Mouse (Mus musculus) stomach, embryonic 14.5 days (tissue): ENCODE data around the gene Kcns1. TPM values are rescaled to one million over a fixed set of nuclear protein-coding genes. Genes with fewer than 3 reads are reported as not detected.
A peak's percentile ranks its signal among the peaks of the same experiment; 100 is the strongest.

Source experiments
- ATAC-seq: fragments of 200-750 bp; cut with Nextera tagmentation; 2 replicates; pipeline ENCODE4 v1.8.0; 2017; ENCODE audit warnings: low read depth, moderate TSS enrichment; ENCODE audit not compliant: insufficient number of reproducible peaks, insufficient read depth, low FRiP score
- H3K27ac ChIP-seq: fragments of 300-500 bp; sonication (generic); 2 replicates; pipeline ENCODE4 v1.5.1; 2014; ENCODE audit warnings: mild to moderate bottlenecking, low read length, moderate library complexity, mixed read lengths
- H3K27me3 ChIP-seq: fragments of 300-500 bp; sonication (generic); 2 replicates; pipeline ENCODE4 v1.6.1; 2014; ENCODE audit warnings: low read length, control low read depth, mixed read lengths; ENCODE audit not compliant: control insufficient read depth, insufficient read depth
- H3K36me3 ChIP-seq: fragments of 300-500 bp; sonication (generic); 2 replicates; pipeline ENCODE4 v1.6.1; 2014; ENCODE audit warnings: mild to moderate bottlenecking, control low read depth, low read length, moderate library complexity, mixed read lengths; ENCODE audit not compliant: control insufficient read depth, insufficient read depth
- H3K4me1 ChIP-seq: fragments of 300-500 bp; sonication (generic); 2 replicates; pipeline ENCODE4 v1.6.1; 2014; ENCODE audit warnings: low read length, control low read depth, mixed read lengths; ENCODE audit not compliant: control insufficient read depth, insufficient read depth
- H3K4me2 ChIP-seq: fragments of 300-500 bp; sonication (generic); replicated peaks from 2 replicates; pipeline ENCODE4 v1.6.1; 2014; ENCODE audit warnings: low read depth, low read length, control low read depth
- H3K4me3 ChIP-seq: fragments of 300-500 bp; sonication (generic); 2 replicates; pipeline ENCODE4 v1.5.1; 2014; ENCODE audit warnings: low read depth, low read length, control low read depth
- H3K9ac ChIP-seq: fragments of 300-500 bp; sonication (generic); replicated peaks from 2 replicates; pipeline ENCODE4 v1.6.1; 2014; ENCODE audit warnings: low read depth, mild to moderate bottlenecking, control low read depth, low read length, moderate library complexity, mixed read lengths
- H3K9me3 ChIP-seq: fragments of 300-500 bp; sonication (generic); 2 replicates; pipeline ENCODE4 v1.6.1; 2016; ENCODE audit warnings: low read depth, low read length, control low read depth; ENCODE audit not compliant: control insufficient read depth
- WGBS: fragments of 180-500 bp; shearing (Covaris S2); extraction: QIAGEN DNeasy Blood & Tissue Kit; methylation state at CpG from one replicate; pipeline ENCODE4 v1.1.7; 2014; 5-methylcytosine and 5-hydroxymethylcytosine counted together
- polyA plus RNA-seq: library from polyadenylated mRNA; unstranded; fragments of >200 nt; fragmentation: Nextera tagmentation; extraction: Ambion mirVana; gene quantifications from 2 replicates; pipeline ENCODE4 v1.2.1, GENCODE M21; 2014

Kcns1 gene
- polyA plus RNA-seq, 1 experiment from 2014 or later: 0.14 TPM

DNA sequence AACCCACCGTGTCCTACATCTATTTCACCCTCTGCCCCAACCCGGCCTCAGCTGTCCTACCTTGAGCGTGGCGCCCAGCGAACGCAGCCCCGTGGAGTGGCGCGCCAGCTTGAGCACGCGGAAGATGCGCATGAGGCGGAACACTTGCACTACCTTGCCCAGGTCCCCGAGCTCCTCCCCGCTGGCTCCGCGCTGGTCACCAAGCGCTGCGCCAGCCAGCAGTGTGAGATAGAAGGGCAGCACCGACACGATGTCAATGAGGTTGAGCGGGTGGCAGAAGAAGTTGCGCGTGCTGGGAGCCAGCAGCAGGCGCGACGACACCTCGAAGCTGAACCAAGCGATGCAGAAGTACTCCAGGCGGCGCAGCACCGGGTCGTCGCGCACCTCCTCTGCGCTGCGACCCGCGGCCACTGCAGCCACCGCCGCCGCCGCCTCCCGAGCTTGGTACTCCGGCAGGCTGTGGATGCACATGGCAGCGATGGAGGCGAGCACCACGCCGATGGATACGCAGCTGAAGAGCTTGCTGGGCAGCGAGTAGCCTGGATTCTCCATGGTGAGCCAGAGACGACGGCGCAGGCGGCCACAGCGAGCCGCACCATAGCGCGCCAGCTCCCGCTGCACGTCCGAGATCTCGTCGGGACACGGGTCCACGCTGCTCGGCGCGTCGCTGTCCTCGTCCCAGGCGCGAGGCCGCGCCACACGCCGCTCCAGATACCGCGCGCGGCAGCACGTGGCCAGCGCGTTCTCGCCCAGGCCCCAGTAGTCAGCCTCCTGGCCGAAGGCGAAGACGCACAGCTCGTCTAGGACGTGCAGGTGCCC lies 3.0 kb downstream of the Kcns1 start:
- Histone ChIP-seq H3K27ac (no peak overlapping the region), H3K36me3 (no peaks in the 10 kb centered on the region), H3K4me1 (peaks cover 9% of the 10 kb centered on the region), H3K9ac (no peak overlapping the region), H3K4me3 (peak overlapping the region; percentile 32), H3K4me2 (peak overlapping the region; percentile 55), H3K27me3 (peaks cover 47% of the 10 kb centered on the region), H3K9me3 (no peaks in the 10 kb centered on the region)
- ATAC-seq: no peak; the same call in 1 of the 2 replicates
- WGBS: 9% methylated on average over 83 of the region's 90 CpGs

GRCm38 (mm10) chr2:164164941-164165340 lies 6.0 kb downstream of the Kcns1 start:
- Histone ChIP-seq H3K9ac (no peak overlapping the region), H3K36me3 (no peaks in the 10 kb centered on the region), H3K4me3 (no peak overlapping the region), H3K4me2 (no peak overlapping the region), H3K27ac (no peak overlapping the region), H3K9me3 (no peaks in the 10 kb centered on the region), H3K27me3 (peaks cover 30% of the 10 kb centered on the region), H3K4me1 (peaks cover 11% of the 10 kb centered on the region)
- no peak for ATAC-seq
- 91% methylated on average over 5 of the region's 5 CpGs for WGBS

DNA sequence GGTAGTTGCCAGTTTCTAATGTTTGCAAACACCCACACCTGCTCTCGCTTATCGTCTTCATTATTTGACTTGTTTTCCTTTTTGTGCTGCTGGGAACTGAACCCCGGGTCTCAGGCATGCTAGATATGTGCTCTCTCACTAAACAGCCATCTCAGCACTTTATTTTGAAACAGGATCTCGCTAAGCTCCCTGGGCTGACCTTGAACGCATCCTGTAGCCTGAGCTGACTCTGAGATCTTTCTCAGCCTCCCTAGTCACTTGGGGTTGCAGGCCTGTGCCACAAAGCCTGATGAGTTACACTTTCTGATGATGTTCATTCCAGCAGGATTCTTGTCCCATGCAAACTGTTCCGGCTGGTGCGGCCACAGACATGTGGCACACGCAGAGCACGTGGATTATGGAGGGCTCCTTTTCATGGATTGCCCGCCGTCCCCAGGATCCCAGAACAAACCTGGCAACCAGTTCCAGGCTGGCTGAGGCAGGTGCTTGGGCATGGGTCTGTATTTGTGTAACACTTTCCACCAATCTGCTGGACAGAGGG lies 9.3 kb downstream of the Kcns1 start:
- WGBS: 68% methylated on average over 11 of the region's 11 CpGs
- no peaks in the 10 kb centered on the region for H3K9me3 ChIP-seq
- no peak for ATAC-seq
- no peak overlapping the region for H3K4me3 ChIP-seq
- H3K27ac ChIP-seq: no peak overlapping the region
- 0 out of 2 replicates have a peak, but pooled peaks cover 3% of the 10 kb centered on the region for H3K27me3 ChIP-seq
- H3K9ac ChIP-seq: no peak overlapping the region
- H3K36me3 ChIP-seq: no peaks in the 10 kb centered on the region
- no peak overlapping the region for H3K4me2 ChIP-seq
- H3K4me1 ChIP-seq: 0 out of 2 replicates have a peak, but pooled peaks cover 2% of the 10 kb centered on the region

DNA sequence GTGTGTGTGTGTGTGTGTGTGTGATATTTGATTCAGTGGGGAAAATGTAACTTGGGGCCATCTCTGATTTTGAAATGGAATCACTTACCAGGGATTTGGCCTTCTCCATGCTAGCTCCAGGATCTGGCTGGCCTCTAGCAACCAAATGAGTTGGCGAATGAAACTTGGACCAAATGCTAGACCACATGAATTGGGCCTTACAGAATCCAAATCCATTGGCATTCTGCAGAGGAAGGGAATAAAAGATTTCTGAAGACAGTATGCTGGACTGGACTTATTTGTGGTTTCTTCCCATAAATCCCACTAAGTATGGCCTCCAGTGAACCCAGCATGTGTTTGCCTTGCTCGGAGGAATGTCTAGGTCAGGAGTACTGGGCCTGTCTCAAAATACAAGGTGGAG lies 12.1 kb downstream of the Kcns1 start:
- Histone ChIP-seq H3K4me1 (0 out of 2 replicates have a peak, but pooled peaks cover 2% of the 10 kb centered on the region), H3K36me3 (peaks cover under 1% of the 10 kb centered on the region), H3K27ac (no peak overlapping the region), H3K9ac (no peak overlapping the region), H3K9me3 (no peaks in the 10 kb centered on the region), H3K4me2 (no peak overlapping the region), H3K4me3 (no peak overlapping the region), H3K27me3 (no peaks in the 10 kb centered on the region)
- ATAC-seq: no peak
- 92% methylated on average over 2 of the region's 2 CpGs for WGBS

DNA sequence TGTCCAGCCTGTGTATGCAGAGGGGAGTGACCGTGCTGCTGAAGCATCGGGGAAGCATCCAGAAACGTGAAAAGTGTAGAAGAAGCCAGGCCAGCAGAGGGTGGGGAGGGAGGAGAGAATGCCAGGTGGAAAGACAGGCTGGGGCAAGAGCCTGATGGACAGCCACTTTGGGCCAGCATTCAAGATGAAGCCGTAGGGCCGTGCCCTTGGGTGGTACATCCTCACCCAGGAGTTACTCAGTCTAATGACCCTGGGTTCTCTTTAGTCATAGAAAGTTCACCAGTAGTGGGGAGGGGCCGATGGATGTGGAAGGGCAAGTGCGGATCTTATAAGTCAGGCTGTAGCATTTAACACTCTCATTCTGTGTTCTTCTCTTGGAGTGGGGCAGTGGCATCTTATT lies 14.8 kb downstream of the Kcns1 start:
- no peak overlapping the region for H3K27ac ChIP-seq
- 87% methylated on average over 7 of the region's 7 CpGs for WGBS
- H3K36me3 ChIP-seq: peaks cover 16% of the 10 kb centered on the region
- no peaks in the 10 kb centered on the region for H3K9me3 ChIP-seq
- no peak overlapping the region for H3K4me3 ChIP-seq
- H3K27me3 ChIP-seq: no peaks in the 10 kb centered on the region
- no peak for ATAC-seq
- 0 out of 2 replicates have a peak, but pooled peaks cover 2% of the 10 kb centered on the region for H3K4me1 ChIP-seq
- H3K9ac ChIP-seq: no peak overlapping the region
- no peak overlapping the region for H3K4me2 ChIP-seq

GRCm38 (mm10) chr2:164154007-164154406 lies 16.9 kb downstream of the Kcns1 start:
- Histone ChIP-seq H3K36me3 (peaks cover 16% of the 10 kb centered on the region), H3K9ac (no peak overlapping the region), H3K27ac (no peak overlapping the region), H3K27me3 (no peaks in the 10 kb centered on the region), H3K9me3 (no peaks in the 10 kb centered on the region), H3K4me1 (peaks cover 14% of the 10 kb centered on the region; the same call in 1 of the 2 replicates), H3K4me3 (no peak overlapping the region), H3K4me2 (no peak overlapping the region)
- WGBS: 92% methylated on average over 10 of the region's 10 CpGs
- ATAC-seq: no peak

DNA sequence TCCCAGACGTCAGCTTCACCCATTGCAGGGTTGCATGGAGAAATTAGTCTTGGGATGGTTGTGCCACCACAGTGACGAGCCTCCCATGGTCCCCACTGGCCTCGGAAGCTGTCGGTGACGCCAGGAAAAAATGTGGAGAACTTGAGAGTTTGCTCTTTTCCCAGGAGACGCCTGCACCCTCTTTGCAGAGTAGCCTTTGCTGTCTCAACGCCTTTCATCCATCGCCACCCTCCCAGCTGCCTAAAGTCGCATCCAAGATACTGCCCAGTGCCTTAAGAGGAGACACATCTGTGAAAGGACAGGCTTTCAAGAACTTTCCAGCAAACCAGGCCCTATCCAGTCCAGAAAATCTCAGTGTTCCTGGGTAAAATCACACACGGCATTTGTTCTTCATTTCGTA lies 18.6 kb downstream of the Kcns1 start:
- Histone ChIP-seq H3K4me2 (no peak overlapping the region), H3K4me1 (peaks cover 14% of the 10 kb centered on the region; the same call in 1 of the 2 replicates), H3K27ac (no peak overlapping the region), H3K27me3 (no peaks in the 10 kb centered on the region), H3K36me3 (peaks cover 16% of the 10 kb centered on the region), H3K9me3 (no peaks in the 10 kb centered on the region), H3K9ac (no peak overlapping the region), H3K4me3 (no peak overlapping the region)
- no peak for ATAC-seq
- 92% methylated on average over 11 of the region's 11 CpGs for WGBS

GRCm38 (mm10) chr2:164150086-164150760 lies 20.7 kb downstream of the Kcns1 start:
- ATAC-seq: no peak

More at GRCm38 (mm10) chr2:164150086-164150760, 20.7 kb downstream of the Kcns1 start:
- H3K36me3 ChIP-seq: peaks cover 16% of the 10 kb centered on the region
- no peaks in the 10 kb centered on the region for H3K27me3 ChIP-seq
- peaks cover 14% of the 10 kb centered on the region; the same call in 1 of the 2 replicates for H3K4me1 ChIP-seq
- no peak overlapping the region for H3K4me2 ChIP-seq
- H3K4me3 ChIP-seq: no peak overlapping the region
- H3K27ac ChIP-seq: no peak overlapping the region
- no peaks in the 10 kb centered on the region for H3K9me3 ChIP-seq
- H3K9ac ChIP-seq: no peak overlapping the region
- WGBS: 36% methylated on average over 14 of the region's 14 CpGs
